Mouse (Mus musculus) lung, adult 2 months (tissue): Measurements from ENCODE around the gene Ppm1h.

Source experiments
- CTCF ChIP-seq: fragments of 200-500 bp; IDR thresholded peaks from 2 replicates; pipeline ENCODE4 v1.5.1; 2011; ENCODE audit warnings: mild to moderate bottlenecking, low read length, control low read depth; ENCODE audit not compliant: insufficient read depth
- POLR2A ChIP-seq: fragments of 200-500 bp; IDR thresholded peaks from 2 replicates; pipeline ENCODE4 v1.6.1; 2011; ENCODE audit warnings: low read depth, mild to moderate bottlenecking, control low read depth, low read length, borderline replicate concordance; ENCODE audit errors: extremely low read depth

GRCm38 (mm10) chr10:122685836-122686531 lies 7.4 kb downstream of the Ppm1h start:
- TF ChIP-seq CTCF = no peak
- TF ChIP-seq POLR2A = no peak
